Mouse (Mus musculus) hindbrain, embryonic 11.5 days (tissue): ENCODE results near the gene Emp3. TPM values are rescaled to one million over a fixed set of nuclear protein-coding genes. Genes with fewer than 3 reads are reported as not detected.
A peak's percentile ranks its signal among the peaks of the same experiment; 100 is the strongest.
"Not testable (repeated sequence)": the region's sequence is repeated elsewhere in the genome, so short reads cannot be mapped to it uniquely, and the experiment has no call there.

Experiments
- ATAC-seq: fragments of 200-750 bp; cut with Nextera tagmentation; 2 replicates; pipeline ENCODE4 v1.8.0; 2017; ENCODE audit warnings: mild to moderate bottlenecking, moderate TSS enrichment, moderate library complexity; ENCODE audit not compliant: low FRiP score
- DNase-seq: peaks from one replicate; pipeline ENCODE4 v3.0.0-alpha.2; 2015; ENCODE audit warnings: low spot score
- H3K27ac ChIP-seq: fragments of 300-500 bp; sonication (generic); 2 replicates; pipeline ENCODE4 v1.5.1; 2014; ENCODE audit warnings: mild to moderate bottlenecking, low read depth, low read length
- H3K27me3 ChIP-seq: fragments of 300-500 bp; sonication (generic); 2 replicates; pipeline ENCODE4 v1.6.1; 2014; ENCODE audit warnings: mild to moderate bottlenecking, low read length, moderate library complexity, mixed read lengths; ENCODE audit not compliant: control insufficient read depth, insufficient read depth
- H3K36me3 ChIP-seq: fragments of 300-500 bp; sonication (generic); 2 replicates; pipeline ENCODE4 v1.6.1; 2014; ENCODE audit warnings: mild to moderate bottlenecking, low read length, moderate library complexity, mixed read lengths; ENCODE audit not compliant: control insufficient read depth, insufficient read depth
- H3K4me1 ChIP-seq: fragments of 300-500 bp; sonication (generic); replicated peaks from 2 replicates; pipeline ENCODE4 v1.6.1; 2014; ENCODE audit warnings: low read length, mixed read lengths; ENCODE audit not compliant: control insufficient read depth, insufficient read depth
- H3K4me2 ChIP-seq: fragments of 300-500 bp; sonication (generic); replicated peaks from 2 replicates; pipeline ENCODE4 v1.6.1; 2014; ENCODE audit warnings: mild to moderate bottlenecking, low read depth, low read length
- H3K4me3 ChIP-seq: fragments of 300-500 bp; sonication (generic); 2 replicates; pipeline ENCODE4 v1.5.1; 2014; ENCODE audit warnings: low read depth, low read length
- H3K9ac ChIP-seq: fragments of 300-500 bp; sonication (generic); 2 replicates; pipeline ENCODE4 v1.6.1; 2014; ENCODE audit warnings: low read depth, low read length
- H3K9me3 ChIP-seq: fragments of 300-500 bp; sonication (generic); 2 replicates; pipeline ENCODE4 v1.6.1; 2016; ENCODE audit warnings: low read length; ENCODE audit not compliant: control insufficient read depth
- WGBS: fragments of 180-500 bp; shearing (Covaris S2); extraction: QIAGEN DNeasy Blood & Tissue Kit; methylation state at CpG from one replicate; pipeline ENCODE4 v1.1.7; 2014; 5-methylcytosine and 5-hydroxymethylcytosine counted together
- polyA plus RNA-seq: library from polyadenylated mRNA; unstranded; fragments of >200 nt; fragmentation: Nextera tagmentation; extraction: Ambion mirVana; gene quantifications from 2 replicates; pipeline ENCODE4 v1.2.1, GENCODE M21; 2014

The Emp3 gene
- polyA plus RNA-seq, 1 experiment from 2014 or later, result 40.5 TPM

- Histone ChIP-seq H3K9ac (no peak overlapping the region), H3K27ac (no peak overlapping the region), H3K9me3 (no peaks in the 10 kb centered on the region), H3K4me2 (no peak overlapping the region), H3K27me3 (no peaks in the 10 kb centered on the region), H3K4me1 (no peaks in the 10 kb centered on the region), H3K4me3 (no peak overlapping the region), H3K36me3 (peaks cover 7% of the 10 kb centered on the region)
- no peak for DNase-seq
- 71% methylated on average over 3 of the region's 3 CpGs for WGBS
- ATAC-seq, result no peak
These were observed 34.0 kb downstream of the Emp3 start for GRCm38 (mm10) chr7:45887246-45887645.

GRCm38 (mm10) chr7:45881011-45881410 lies 40.2 kb downstream of the Emp3 start:
- no peak overlapping the region for H3K4me3 ChIP-seq
- no peak overlapping the region for H3K27ac ChIP-seq
- H3K9me3 ChIP-seq, result no peaks in the 10 kb centered on the region
- no peak overlapping the region for H3K4me2 ChIP-seq
- DNase-seq (no peak), ATAC-seq (no peak)
- no peaks in the 10 kb centered on the region for H3K27me3 ChIP-seq
- H3K36me3 ChIP-seq, result peaks cover 20% of the 10 kb centered on the region
- H3K9ac ChIP-seq, result no peak overlapping the region
- H3K4me1 ChIP-seq, result no peaks in the 10 kb centered on the region
- WGBS, result 95% methylated on average over 2 of the region's 2 CpGs

DNA sequence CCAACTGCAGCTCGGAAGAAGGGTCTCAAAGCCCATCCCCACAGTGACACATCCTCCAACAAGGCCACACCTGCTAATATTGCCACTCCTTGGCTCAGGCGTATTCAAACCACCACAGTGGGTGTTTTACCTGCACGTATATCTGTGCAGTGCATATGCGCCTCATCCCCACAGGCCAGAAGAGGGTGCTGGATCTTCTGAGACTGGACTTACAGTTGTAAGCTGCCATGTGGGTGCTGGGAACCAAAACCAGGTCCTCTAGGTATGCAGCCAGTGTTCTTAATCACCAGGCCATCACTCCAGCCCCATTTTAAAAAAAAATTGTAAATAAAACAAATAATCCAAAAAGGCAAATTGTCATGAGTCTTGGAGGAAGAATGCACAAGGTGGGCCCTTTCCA lies 40.7 kb downstream of the Emp3 start:
- Histone ChIP-seq H3K4me1 (no peaks in the 10 kb centered on the region), H3K27ac (no peak overlapping the region), H3K4me2 (no peak overlapping the region), H3K27me3 (no peaks in the 10 kb centered on the region), H3K36me3 (peaks cover 20% of the 10 kb centered on the region), H3K9me3 (no peaks in the 10 kb centered on the region), H3K4me3 (no peak overlapping the region), H3K9ac (no peak overlapping the region)
- WGBS, result 94% methylated on average over 4 of the region's 4 CpGs
- DNase-seq (no peak), ATAC-seq (no peak)

- H3K4me1 ChIP-seq, H3K27me3 ChIP-seq, ATAC-seq, DNase-seq, H3K9ac ChIP-seq, H3K27ac ChIP-seq, H3K4me3 ChIP-seq, H3K4me2 ChIP-seq, H3K9me3 ChIP-seq: not testable (repeated sequence)
- peaks cover 18% of the 10 kb centered on the region for H3K36me3 ChIP-seq
- WGBS, result 100% methylated on average over 1 of the region's 1 CpGs
These were observed 42.9 kb downstream of the Emp3 start, which contains the start of gene Grin2d for GRCm38 (mm10) chr7:45878278-45878677. Grin2d (minus strand) TSS chr7:45878378.

DNA sequence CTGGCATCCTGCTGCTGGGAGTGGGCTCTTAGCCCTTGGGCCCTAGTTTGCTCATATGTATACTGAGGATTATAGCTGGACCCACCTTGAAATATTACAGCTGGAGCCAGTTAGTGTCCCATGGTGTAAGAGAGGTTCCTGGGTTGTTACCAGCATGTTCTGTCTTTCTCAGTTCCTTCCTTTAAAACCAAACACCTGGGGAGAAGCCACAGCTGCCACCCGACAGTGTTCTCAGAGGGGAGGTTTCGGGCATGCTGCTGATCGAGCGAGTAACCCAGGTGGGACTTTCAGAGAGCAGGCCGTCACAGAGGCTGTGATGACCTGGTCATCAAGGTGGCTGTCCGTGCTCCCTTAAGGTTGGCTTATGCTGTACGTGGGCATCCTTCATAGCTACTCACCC lies 44.3 kb downstream of the Emp3 start:
- no peak overlapping the region for H3K4me2 ChIP-seq
- ATAC-seq (no peak), DNase-seq (no peak)
- no peak overlapping the region for H3K4me3 ChIP-seq
- no peaks in the 10 kb centered on the region for H3K9me3 ChIP-seq
- peaks cover 13% of the 10 kb centered on the region; the same call in 1 of the 2 replicates for H3K36me3 ChIP-seq
- H3K9ac ChIP-seq, result no peak overlapping the region
- 95% methylated on average over 7 of the region's 7 CpGs for WGBS
- H3K4me1 ChIP-seq, result no peaks in the 10 kb centered on the region
- H3K27ac ChIP-seq, result no peak overlapping the region
- no peaks in the 10 kb centered on the region for H3K27me3 ChIP-seq

DNA sequence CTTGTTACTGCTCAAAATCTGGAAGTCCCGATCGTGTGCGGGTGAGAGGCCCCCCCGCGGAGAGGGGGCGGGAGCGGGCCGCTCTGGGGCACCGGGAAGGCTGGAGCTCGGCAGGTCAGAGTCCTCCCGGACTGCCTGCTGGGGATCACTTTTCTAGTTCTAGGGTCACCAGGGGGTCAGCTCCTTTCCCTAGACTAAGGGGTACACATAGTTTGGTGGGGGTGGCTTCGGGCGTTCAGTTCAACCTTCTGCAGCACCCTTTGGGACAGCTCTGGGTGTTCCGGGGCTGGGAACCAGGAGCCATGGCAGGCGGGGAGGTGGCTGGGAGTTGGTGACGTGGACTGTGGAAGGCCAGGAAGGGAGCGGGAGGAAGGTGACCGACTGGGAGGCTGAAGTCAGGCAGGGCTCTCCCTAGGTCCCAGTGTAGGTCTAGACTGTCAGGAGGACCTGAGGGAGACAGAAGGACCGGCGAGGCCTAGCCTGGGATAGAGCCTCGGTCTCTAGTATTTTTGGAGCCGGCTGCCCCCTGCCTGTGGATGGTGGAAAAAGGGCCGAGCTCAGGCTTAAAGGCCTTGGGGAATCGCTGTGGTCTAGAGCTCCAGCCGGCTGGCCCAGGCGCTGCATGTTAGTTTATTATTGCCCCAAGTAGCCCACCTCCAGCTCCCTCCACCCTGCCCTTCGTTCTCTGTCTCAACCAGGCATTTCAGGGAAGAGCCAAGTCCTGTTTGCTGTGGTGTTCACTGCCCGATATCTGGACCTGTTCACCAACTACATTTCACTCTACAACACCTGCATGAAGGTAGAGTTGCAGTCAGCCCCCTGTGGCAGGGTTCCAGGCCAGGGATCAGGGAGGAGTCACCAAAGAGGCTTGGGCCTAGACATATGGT lies 47.9 kb downstream of the Emp3 start:
- Histone ChIP-seq H3K9me3 (no peaks in the 10 kb centered on the region), H3K9ac (peak overlapping the region; percentile 93), H3K27me3 (peaks cover 24% of the 10 kb centered on the region), H3K4me3 (peak overlapping the region; percentile 79), H3K4me2 (peak overlapping the region; percentile 79), H3K4me1 (peaks cover 12% of the 10 kb centered on the region), H3K27ac (peak overlapping the region; percentile 65), H3K36me3 (peaks cover 5% of the 10 kb centered on the region; the same call in 1 of the 2 replicates)
- ATAC-seq, result peak; percentile 50
- peak; percentile 73 for DNase-seq
- 3% methylated on average over 28 of the region's 28 CpGs for WGBS

DNA sequence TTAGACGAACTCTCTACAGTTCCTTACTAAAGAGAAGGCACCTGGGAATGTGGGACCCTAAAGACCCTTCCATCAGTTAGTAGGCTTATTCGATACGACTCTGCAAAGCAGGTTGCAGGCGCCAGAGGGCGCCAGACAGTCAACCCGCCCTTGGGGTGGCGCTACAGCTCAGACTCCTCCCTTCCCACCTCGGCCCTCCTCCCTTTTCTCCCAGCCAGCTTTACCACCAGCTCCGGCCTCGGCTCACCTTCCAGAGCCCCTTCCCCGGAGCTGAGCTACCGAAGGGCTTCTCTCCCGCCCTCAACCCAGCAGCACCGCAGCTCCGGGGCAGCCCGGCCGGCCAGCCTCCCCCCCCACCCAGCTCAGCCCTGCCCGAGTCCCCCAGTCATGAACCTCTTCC lies 48.6 kb downstream of the Emp3 start, which contains the start of gene Kdelr1:
TSS of gene Kdelr1 (plus strand) at position 149 of the 400 bp plus-strand sequence.
- H3K9ac ChIP-seq, result peak within 1 kb of the TSS; percentile 93
- ATAC-seq, result peak; percentile 76

DNA sequence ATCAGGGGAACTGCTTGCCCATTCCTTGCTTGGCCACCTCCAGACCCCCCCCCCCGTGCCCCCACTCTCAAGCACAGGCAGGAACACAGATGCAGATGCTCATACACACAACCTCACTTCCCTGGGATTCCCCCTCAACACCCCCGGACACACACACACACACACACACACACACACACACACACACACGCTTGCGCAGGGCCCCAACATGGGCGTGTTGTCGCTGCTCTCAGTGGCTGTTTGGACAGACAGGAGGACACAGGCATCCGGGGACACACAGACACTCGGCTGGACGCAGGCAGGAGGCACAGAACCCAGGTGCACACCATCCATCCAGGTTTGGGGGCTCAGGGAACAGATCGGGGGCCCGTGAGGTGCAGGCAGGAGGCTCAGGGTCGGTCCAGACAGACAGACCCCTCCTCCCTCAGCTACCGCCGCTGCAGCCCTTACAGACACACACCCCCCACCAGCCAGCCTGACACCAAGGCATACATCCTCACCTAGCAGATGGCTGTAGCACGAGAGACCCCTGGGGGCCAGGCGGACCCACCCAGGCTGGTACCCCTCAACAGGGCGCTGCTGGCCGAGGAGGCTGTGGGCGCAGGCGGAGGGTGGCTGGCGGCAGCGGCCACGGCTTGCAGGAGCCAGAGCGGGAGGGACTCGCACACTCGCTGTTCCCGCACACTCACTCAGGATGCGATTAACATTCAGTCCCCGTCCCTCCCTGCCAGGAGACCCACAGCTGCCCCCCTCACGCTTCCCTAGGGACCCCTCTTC lies 50.7 kb downstream of the Emp3 start:
- DNase-seq, result peak; percentile 48
- H3K4me1 ChIP-seq, result peaks cover 15% of the 10 kb centered on the region
- WGBS, result under 1% methylated on average over 26 of the region's 30 CpGs
- H3K36me3 ChIP-seq, result no peaks in the 10 kb centered on the region
- H3K27me3 ChIP-seq, result peaks cover 39% of the 10 kb centered on the region
- H3K4me3 ChIP-seq, result peak overlapping the region; percentile 28
- 0 out of 2 replicates have a peak overlapping the region, but pooled peaks have one; percentile 17 for H3K27ac ChIP-seq
- H3K9me3 ChIP-seq, result no peaks in the 10 kb centered on the region
- no peak for ATAC-seq
- H3K9ac ChIP-seq, result peak overlapping the region; percentile 45
- peak overlapping the region; percentile 56 for H3K4me2 ChIP-seq

More for the DNA sequence above, 48.6 kb downstream of the Emp3 start, which contains the start of gene Kdelr1:
- Histone ChIP-seq H3K4me1 (peaks cover 15% of the 10 kb centered on the region), H3K27me3 (peaks cover 29% of the 10 kb centered on the region), H3K4me3 (peak within 1 kb of the TSS; percentile 79), H3K36me3 (peaks cover 5% of the 10 kb centered on the region; the same call in 1 of the 2 replicates), H3K27ac (peak within 1 kb of the TSS; percentile 65), H3K4me2 (peak within 1 kb of the TSS; percentile 79), H3K9me3 (no peaks in the 10 kb centered on the region)
- WGBS, result 1% methylated on average over 16 of the region's 18 CpGs
- peak; percentile 96 for DNase-seq
